Mouse (Mus musculus): ENCODE measurements at regions not wholly inside any gene's neighbourhood (a gene's known extent, or its start where the extent isn't known, plus 50 kb on each side); places are given as distances from the start of the nearest gene placed in this dataset.

- Histone ChIP-seq H3K4me3 (replicated peaks; ENCODE audit: control insufficient read depth, low read depth, low read length) (no peak overlapping the region), H3K4me1 (ENCODE audit: control insufficient read depth, insufficient read depth, low read length) (no peaks in the 10 kb centered on the region), H3K27ac (ENCODE audit: control insufficient read depth, insufficient read depth, low read depth, low read length, poor library complexity) (no peak overlapping the region)
- TF ChIP-seq POLR2A (IDR thresholded peaks at IDR 0.05; ENCODE audit: borderline replicate concordance, control insufficient read depth, low read depth, low read length): no peak
- no peak for TF ChIP-seq CTCF (IDR thresholded peaks at IDR 0.05; ENCODE audit: control insufficient read depth, insufficient read depth, low read length)
- WGBS: 68% methylated on average over 6 of the region's 6 CpGs
These were observed 359.4 kb upstream of the Paip1 start for GRCm38 (mm10) chr13:119068745-119069580.

GRCm38 (mm10) chr13:119069581-119069936, 358.8 kb upstream of the Paip1 start:
- WGBS: 81% methylated on average over 7 of the region's 7 CpGs
- Histone ChIP-seq H3K4me1 (ENCODE audit: control insufficient read depth, insufficient read depth, low read length) (no peaks in the 10 kb centered on the region), H3K4me3 (replicated peaks; ENCODE audit: control insufficient read depth, low read depth, low read length) (no peak overlapping the region), H3K27ac (ENCODE audit: control insufficient read depth, insufficient read depth, low read depth, low read length, poor library complexity) (no peak overlapping the region)
- TF ChIP-seq CTCF (IDR thresholded peaks at IDR 0.05; ENCODE audit: control insufficient read depth, insufficient read depth, low read length) (no peak), POLR2A (IDR thresholded peaks at IDR 0.05; ENCODE audit: borderline replicate concordance, control insufficient read depth, low read depth, low read length) (no peak)

GRCm38 (mm10) chr13:119079243-119079642, 349.2 kb upstream of the Paip1 start:
- H3K27ac ChIP-seq (ENCODE audit: control insufficient read depth, insufficient read depth, low read depth, low read length, poor library complexity): no peak overlapping the region
- TF ChIP-seq POLR2A (IDR thresholded peaks at IDR 0.05; ENCODE audit: borderline replicate concordance, control insufficient read depth, low read depth, low read length) (no peak), CTCF (IDR thresholded peaks at IDR 0.05; ENCODE audit: control insufficient read depth, insufficient read depth, low read length) (no peak)
- no peaks in the 10 kb centered on the region for H3K4me1 ChIP-seq (ENCODE audit: control insufficient read depth, insufficient read depth, low read length)
- H3K4me3 ChIP-seq (replicated peaks; ENCODE audit: control insufficient read depth, low read depth, low read length): no peak overlapping the region
- 82% methylated on average over 4 of the region's 4 CpGs for WGBS

- Histone ChIP-seq H3K27ac (ENCODE audit: control insufficient read depth, insufficient read depth, low read depth, low read length, poor library complexity) (no peak overlapping the region), H3K4me3 (replicated peaks; ENCODE audit: control insufficient read depth, low read depth, low read length) (no peak overlapping the region), H3K4me1 (ENCODE audit: control insufficient read depth, insufficient read depth, low read length) (no peaks in the 10 kb centered on the region)
- TF ChIP-seq POLR2A (IDR thresholded peaks at IDR 0.05; ENCODE audit: borderline replicate concordance, control insufficient read depth, low read depth, low read length) (no peak), CTCF (IDR thresholded peaks at IDR 0.05; ENCODE audit: control insufficient read depth, insufficient read depth, low read length) (no peak)
- 46% methylated on average over 1 of the region's 1 CpGs for WGBS
These were observed 346.7 kb upstream of the Paip1 start for GRCm38 (mm10) chr13:119081691-119082090.

- H3K4me3 ChIP-seq (replicated peaks; ENCODE audit: control insufficient read depth, low read depth, low read length): no peak overlapping the region
These were observed 310.5 kb upstream of the Paip1 start for GRCm38 (mm10) chr13:119117906-119118305.

GRCm38 (mm10) chr13:119118382-119118781, 310.0 kb upstream of the Paip1 start:
- no peak overlapping the region for H3K27ac ChIP-seq (ENCODE audit: control insufficient read depth, insufficient read depth, low read depth, low read length, poor library complexity)
- WGBS: 67% methylated on average over 1 of the region's 1 CpGs
- TF ChIP-seq CTCF (IDR thresholded peaks at IDR 0.05; ENCODE audit: control insufficient read depth, insufficient read depth, low read length) (no peak), POLR2A (IDR thresholded peaks at IDR 0.05; ENCODE audit: borderline replicate concordance, control insufficient read depth, low read depth, low read length) (no peak)
- no peaks in the 10 kb centered on the region for H3K4me1 ChIP-seq (ENCODE audit: control insufficient read depth, insufficient read depth, low read length)
- no peak overlapping the region for H3K4me3 ChIP-seq (replicated peaks; ENCODE audit: control insufficient read depth, low read depth, low read length)

More at GRCm38 (mm10) chr13:119117906-119118305, 310.5 kb upstream of the Paip1 start:
- 75% methylated on average over 3 of the region's 3 CpGs for WGBS
- Histone ChIP-seq H3K4me1 (ENCODE audit: control insufficient read depth, insufficient read depth, low read length) (no peaks in the 10 kb centered on the region), H3K27ac (ENCODE audit: control insufficient read depth, insufficient read depth, low read depth, low read length, poor library complexity) (no peak overlapping the region)
- no peak for TF ChIP-seq CTCF (IDR thresholded peaks at IDR 0.05; ENCODE audit: control insufficient read depth, insufficient read depth, low read length)
- no peak for TF ChIP-seq POLR2A (IDR thresholded peaks at IDR 0.05; ENCODE audit: borderline replicate concordance, control insufficient read depth, low read depth, low read length)

- Histone ChIP-seq H3K4me3 (replicated peaks; ENCODE audit: control insufficient read depth, low read depth, low read length) (no peak overlapping the region), H3K27ac (ENCODE audit: control insufficient read depth, insufficient read depth, low read depth, low read length, poor library complexity) (no peak overlapping the region), H3K4me1 (ENCODE audit: control insufficient read depth, insufficient read depth, low read length) (no peaks in the 10 kb centered on the region)
- WGBS: 79% methylated on average over 2 of the region's 2 CpGs
- TF ChIP-seq CTCF (IDR thresholded peaks at IDR 0.05; ENCODE audit: control insufficient read depth, insufficient read depth, low read length) (no peak), POLR2A (IDR thresholded peaks at IDR 0.05; ENCODE audit: borderline replicate concordance, control insufficient read depth, low read depth, low read length) (no peak)
These were observed 288.0 kb upstream of the Paip1 start for GRCm38 (mm10) chr13:119140436-119140835.

- no peak overlapping the region for H3K4me3 ChIP-seq (replicated peaks; ENCODE audit: control insufficient read depth, low read depth, low read length)
- 0% methylated on average over 1 of the region's 1 CpGs for WGBS
- H3K27ac ChIP-seq (ENCODE audit: control insufficient read depth, insufficient read depth, low read depth, low read length, poor library complexity): no peak overlapping the region
- no peaks in the 10 kb centered on the region for H3K4me1 ChIP-seq (ENCODE audit: control insufficient read depth, insufficient read depth, low read length)
- TF ChIP-seq CTCF (IDR thresholded peaks at IDR 0.05; ENCODE audit: control insufficient read depth, insufficient read depth, low read length) (no peak), POLR2A (IDR thresholded peaks at IDR 0.05; ENCODE audit: borderline replicate concordance, control insufficient read depth, low read depth, low read length) (no peak)
These were observed 285.1 kb upstream of the Paip1 start for GRCm38 (mm10) chr13:119143351-119143750.

All from bone marrow, adult 2 months (tissue).